Mouse (Mus musculus) lung, adult 2 months (tissue): ENCODE data around the gene Tnfrsf14.

Experiments used
- CTCF ChIP-seq: fragments of 200-500 bp; IDR thresholded peaks from 2 replicates; pipeline ENCODE4 v1.5.1; 2011; ENCODE audit warnings: mild to moderate bottlenecking, low read length, control low read depth; ENCODE audit not compliant: insufficient read depth
- POLR2A ChIP-seq: fragments of 200-500 bp; IDR thresholded peaks from 2 replicates; pipeline ENCODE4 v1.6.1; 2011; ENCODE audit warnings: low read depth, mild to moderate bottlenecking, control low read depth, low read length, borderline replicate concordance; ENCODE audit errors: extremely low read depth

GRCm38 (mm10) chr4:154963190-154963836, 35.0 kb upstream of the Tnfrsf14 start:
- TF ChIP-seq POLR2A (no peak), CTCF (no peak)
